Mouse (Mus musculus): ENCODE results near the gene 3110001I22Rik.
"Not testable (repeated sequence)": the region's sequence is repeated elsewhere in the genome, so short reads cannot be mapped to it uniquely, and the experiment has no call there.

Gene 3110001I22Rik

DNA sequence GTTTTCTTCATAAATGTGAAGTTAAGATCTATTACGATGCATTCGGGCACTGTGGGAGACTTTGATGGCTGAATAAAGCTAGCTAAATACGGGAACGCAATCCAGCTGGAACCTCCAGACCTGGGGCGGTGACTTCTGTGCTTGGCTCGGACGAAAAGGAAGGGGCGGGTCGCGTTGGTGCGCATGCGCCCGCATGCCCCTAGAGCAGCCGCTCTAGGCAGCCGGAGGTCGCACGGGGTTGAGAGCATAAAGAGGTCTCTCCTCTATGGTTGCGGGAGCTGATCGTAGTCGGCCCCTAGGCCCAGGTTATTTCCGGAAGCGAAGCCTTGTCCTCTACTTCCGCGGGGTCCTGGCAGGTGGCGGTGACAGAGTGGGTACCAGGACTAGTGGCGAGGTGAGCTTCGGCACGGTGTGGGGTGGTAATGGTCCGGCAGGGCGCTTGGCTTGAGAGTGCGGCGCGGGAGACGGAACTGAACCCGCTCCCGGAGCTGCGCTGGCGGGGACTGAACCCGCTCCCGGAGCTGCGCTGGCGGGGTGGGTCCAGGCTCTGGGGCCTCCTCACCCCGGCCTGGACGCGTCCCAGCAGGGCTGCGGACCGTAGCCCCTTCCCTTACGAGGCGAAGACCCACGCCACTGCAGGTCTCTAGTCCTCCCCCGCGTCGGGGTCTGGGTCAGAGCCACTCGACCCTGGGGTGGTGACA lies at the start of gene 3110001I22Rik, which contains the start of gene Bfar:
3110001I22Rik (plus strand) TSS at position 245 of the 701 bp plus-strand sequence.
Bfar (plus strand) TSS at position 174 of the 701 bp plus-strand sequence.
- DNase-seq (ENCODE audit: low spot score in 2 of 2): peak; percentile 87

DNA sequence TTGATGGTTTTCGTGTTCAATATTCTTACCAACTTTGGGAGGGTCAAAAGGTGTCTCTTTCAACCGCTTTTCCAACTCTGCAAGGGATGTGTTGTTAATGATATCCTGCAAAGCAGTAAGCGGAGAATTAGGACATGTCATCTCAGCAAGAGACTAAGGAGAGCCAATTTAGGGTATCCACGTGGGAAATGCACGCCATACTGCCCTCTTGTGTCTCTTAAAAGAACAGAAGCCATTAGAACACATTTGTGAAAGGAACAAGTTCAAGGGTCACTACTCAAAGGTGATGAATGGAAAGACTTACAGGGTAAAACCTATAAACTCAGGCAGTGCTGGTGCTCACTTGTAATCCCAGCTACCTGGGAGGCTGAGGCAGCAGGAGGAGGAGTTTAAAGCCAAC lies 43.4 kb upstream of the 3110001I22Rik start:
- no peak for DNase-seq (ENCODE audit: low spot score in 2 of 2)

- DNase-seq (ENCODE audit: low spot score in 2 of 2): not testable (repeated sequence)
Measured at GRCm38 (mm10) chr16:13638198-13638597, 33.5 kb upstream of the 3110001I22Rik start.

GRCm38 (mm10) chr16:13639508-13639907 lies 32.2 kb upstream of the 3110001I22Rik start:
- DNase-seq (ENCODE audit: low spot score in 2 of 2): no peak

GRCm38 (mm10) chr16:13640064-13640463 lies 31.7 kb upstream of the 3110001I22Rik start:
- no peak for DNase-seq (ENCODE audit: low spot score in 2 of 2)

DNA sequence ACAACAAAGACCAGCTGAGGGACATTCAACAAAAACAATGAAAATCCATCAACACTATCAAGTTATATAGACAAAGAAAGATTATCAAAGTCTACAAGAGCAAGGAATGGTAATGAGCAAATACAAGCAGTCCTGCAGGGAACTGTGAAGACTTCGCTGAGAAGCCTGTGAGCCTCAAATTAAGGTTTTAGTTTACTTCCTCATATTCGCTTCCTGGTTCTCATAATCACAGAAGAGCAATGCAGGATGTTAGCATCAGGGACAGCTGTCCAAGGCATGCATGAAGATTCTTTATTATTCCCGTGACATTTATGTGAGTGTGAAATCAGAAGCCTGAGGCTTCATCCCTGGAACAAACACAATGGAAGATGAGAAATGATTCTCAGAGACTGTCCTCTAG lies 27.3 kb upstream of the 3110001I22Rik start:
- DNase-seq (ENCODE audit: low spot score in 2 of 2): no peak

DNA sequence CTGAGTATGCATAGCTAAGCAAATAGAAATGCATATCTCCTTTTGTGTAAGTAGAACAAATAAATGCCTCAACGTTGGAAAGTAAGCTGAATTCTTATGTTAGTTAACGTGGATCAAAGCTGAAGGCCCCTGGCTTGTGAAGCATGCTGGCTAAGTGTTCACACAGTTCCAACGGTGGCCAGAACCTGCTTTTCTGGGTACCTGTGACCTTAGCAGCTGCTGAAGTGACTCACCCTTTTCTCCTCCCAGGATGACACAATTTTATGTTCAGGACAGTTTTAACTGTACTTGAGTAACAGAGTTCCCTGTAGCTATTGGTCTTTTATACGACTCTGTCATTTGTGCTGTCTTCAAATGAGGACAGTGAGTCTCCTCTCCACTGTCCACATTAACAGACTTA lies 25.8 kb upstream of the 3110001I22Rik start:
- DNase-seq (ENCODE audit: low spot score in 2 of 2): no peak

GRCm38 (mm10) chr16:13658886-13659285 lies 12.8 kb upstream of the 3110001I22Rik start:
- no peak for DNase-seq (ENCODE audit: low spot score in 2 of 2)

- DNase-seq (ENCODE audit: low spot score in 2 of 2): no peak
Measured at GRCm38 (mm10) chr16:13660736-13661135, 11.0 kb upstream of the 3110001I22Rik start.

DNA sequence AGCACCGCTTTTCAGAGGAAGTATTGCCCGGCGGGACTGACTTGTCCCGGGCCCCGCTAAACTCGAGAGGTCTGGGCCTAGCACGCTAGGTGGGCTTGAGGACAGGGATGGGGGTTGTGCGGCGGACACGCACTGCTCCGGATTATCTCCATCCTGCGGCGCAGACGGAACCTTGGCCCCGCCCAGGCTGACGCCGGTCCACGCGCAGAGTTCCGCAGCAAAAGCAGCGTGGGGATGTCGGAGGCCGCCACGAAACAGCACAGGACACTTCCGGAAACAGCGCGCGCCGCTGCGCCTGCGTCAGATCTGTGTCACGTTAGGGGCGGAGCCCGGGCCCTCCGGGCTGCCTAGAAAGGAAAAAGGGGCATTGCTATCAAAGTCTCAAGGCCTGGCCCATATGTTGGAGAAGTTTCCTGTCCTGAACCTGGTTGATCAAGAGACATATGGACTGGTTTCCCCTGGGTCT lies 3.8 kb upstream of the 3110001I22Rik start, which contains the start of gene Parn:
Parn (minus strand) TSS at position 293 of the 466 bp plus-strand sequence.
- peak; percentile 94 to 97 for DNase-seq (ENCODE audit: low spot score in 2 of 2)

GRCm38 (mm10) chr16:13668402-13669108 lies 3.2 kb upstream of the 3110001I22Rik start:
- DNase-seq (ENCODE audit: low spot score in 2 of 2): no peak

- no peak for DNase-seq (ENCODE audit: low spot score in 2 of 2)
Measured at GRCm38 (mm10) chr16:13669282-13669681, 2.4 kb upstream of the 3110001I22Rik start.

DNA sequence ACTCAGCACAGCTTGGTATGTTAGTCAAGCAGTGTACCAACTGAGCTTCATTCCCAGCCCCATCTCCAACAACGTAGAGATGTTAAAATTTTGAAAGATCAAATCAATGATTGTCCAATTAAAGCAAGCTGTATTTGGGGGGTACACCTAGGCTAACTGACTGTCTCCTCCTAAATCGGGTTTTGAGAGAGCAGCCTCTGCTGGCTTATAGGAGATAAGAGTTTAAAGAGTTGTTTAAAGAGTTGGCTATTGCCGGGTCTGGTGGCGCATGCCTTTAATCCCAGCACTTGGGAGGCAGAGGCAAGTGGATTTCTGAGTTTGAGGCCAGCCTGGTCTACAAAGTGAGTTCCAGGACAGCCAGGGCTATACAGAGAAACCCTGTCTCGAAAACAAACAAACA lies 833 bp upstream of the 3110001I22Rik start:
- not testable (repeated sequence) for DNase-seq (ENCODE audit: low spot score in 2 of 2)

- DNase-seq (ENCODE audit: low spot score in 2 of 2): peak; percentile 10 to 23
Measured at GRCm38 (mm10) chr16:13672386-13672898, 713 bp downstream of the 3110001I22Rik start.

GRCm38 (mm10) chr16:13673114-13673513 lies 1.4 kb downstream of the 3110001I22Rik start:
- DNase-seq (ENCODE audit: low spot score in 2 of 2): no peak

DNA sequence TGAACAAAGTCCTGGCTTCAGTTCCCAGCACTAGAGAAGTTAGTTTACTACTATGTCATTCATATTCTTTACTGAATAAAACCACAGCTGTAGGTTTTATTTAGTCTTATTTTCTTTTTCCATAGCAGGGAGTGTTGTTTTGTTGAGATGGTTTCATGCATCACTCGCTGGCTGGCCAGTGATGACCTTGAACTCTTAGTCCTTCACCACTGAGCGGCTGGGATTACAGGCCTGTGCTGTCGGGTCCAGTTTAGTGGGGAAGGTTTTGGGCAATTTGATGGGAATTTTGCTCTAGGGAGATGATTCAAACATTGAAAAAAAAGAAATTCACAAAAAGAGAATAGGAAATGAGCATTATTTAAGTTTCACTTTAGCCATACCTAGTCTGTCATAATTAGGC lies 2.8 kb downstream of the 3110001I22Rik start:
- no peak for DNase-seq (ENCODE audit: low spot score in 2 of 2)

DNA sequence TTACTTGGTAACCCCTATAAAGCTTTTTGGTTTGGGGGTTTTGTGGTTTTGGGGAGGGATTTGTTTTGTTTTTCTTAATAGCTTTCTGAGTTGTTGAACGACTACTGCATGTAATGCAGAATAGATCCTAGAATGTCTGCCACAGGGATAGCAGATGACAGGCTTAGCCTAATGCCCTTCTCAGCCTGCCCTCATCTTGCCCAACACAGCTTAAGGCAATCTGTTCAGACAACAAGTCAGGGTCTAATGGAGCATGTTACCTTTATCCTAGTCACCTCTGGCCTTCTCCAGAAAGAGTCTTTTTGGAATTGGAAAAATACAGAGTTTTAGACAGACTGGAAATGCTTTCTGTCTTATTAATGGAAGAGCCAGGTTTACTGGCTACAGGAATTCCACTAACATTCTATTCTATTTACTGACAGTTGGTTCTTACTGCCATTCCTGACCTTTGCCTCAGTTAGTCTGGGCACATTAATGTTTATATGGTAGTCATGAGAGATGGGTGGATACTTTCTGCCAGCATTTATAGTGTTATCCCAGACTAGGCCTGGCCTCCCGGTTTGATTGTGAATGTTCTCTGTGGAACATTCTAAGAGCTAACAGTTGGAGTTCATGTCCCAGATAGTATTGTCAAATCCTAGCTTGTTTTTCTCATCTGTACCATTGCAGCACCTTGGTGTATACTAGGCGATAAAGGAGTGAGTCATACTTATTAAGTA lies 7.0 kb downstream of the 3110001I22Rik start:
- no peak for DNase-seq (ENCODE audit: low spot score in 2 of 2)

- DNase-seq (ENCODE audit: low spot score in 2 of 2): no peak
Measured at GRCm38 (mm10) chr16:13698998-13699397, 27.3 kb downstream of the 3110001I22Rik start.

- DNase-seq (ENCODE audit: low spot score in 2 of 2): no peak
Measured at GRCm38 (mm10) chr16:13702184-13702583, 30.5 kb downstream of the 3110001I22Rik start.

DNA sequence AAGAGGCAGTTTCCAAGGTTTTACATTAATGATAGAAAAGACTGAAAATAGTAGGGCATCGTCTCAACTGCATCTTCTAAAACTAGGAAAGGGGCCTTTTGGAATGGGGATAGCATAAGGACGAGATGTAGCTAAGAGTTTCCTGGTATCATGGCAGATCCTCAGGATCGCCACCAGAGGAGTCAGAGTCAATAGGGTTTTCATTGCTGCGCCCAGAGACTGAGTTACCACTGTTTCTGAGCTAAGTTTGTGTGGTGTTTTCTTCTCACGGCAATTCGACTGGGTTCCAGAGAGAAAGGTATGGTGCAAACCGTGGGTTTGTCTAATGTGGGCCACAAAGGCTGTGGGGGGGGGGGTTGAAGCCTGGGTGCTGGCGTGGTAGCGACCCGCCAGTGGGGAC lies 32.9 kb downstream of the 3110001I22Rik start:
- no peak for DNase-seq (ENCODE audit: low spot score in 2 of 2)

DNA sequence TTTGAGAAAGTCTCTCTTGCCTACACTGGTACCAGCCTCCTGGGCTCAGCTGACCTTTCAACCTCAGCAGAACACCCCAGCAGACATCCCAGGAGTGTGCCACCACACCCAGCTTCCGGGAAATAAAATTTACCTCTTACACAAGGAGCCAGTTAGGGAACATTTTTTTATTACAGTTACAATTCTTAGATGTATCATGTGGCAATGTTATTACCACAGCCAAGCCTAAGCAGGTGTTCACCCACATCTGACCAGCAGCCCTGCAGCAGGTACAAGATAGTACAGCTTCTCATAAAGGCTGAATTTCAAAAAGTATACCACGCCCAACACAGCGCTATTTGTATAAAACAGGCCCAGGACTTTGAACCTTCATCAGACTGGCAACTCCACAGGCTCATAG lies 43.2 kb downstream of the 3110001I22Rik start:
- no peak for DNase-seq (ENCODE audit: low spot score in 2 of 2)

All from frontal cortex, postnatal 36 days (tissue).